Mouse (Mus musculus) olfactory bulb, adult 2 months (tissue): ENCODE results near the gene Hist2h3c2. TPM values are rescaled to one million over a fixed set of nuclear protein-coding genes. Genes with fewer than 3 reads are reported as not detected.

ENCODE experiments used
- H3K27ac ChIP-seq: fragments of 200-500 bp; 2 replicates; pipeline ENCODE4 v1.5.1; 2012; ENCODE audit warnings: low read depth, low read length; ENCODE audit not compliant: insufficient read depth
- H3K4me1 ChIP-seq: fragments of 200-500 bp; 2 replicates; pipeline ENCODE4 v1.6.1; 2012; ENCODE audit warnings: low read length; ENCODE audit not compliant: control insufficient read depth, insufficient read depth
- H3K4me3 ChIP-seq: fragments of 200-500 bp; 2 replicates; pipeline ENCODE4 v1.5.1; 2012; ENCODE audit warnings: mild to moderate bottlenecking, low read depth, low read length, moderate library complexity; ENCODE audit not compliant: insufficient read depth
- CTCF ChIP-seq: fragments of 200-500 bp; IDR thresholded peaks from 2 replicates; pipeline ENCODE4 v1.5.1; 2012; ENCODE audit warnings: low read depth, mild to moderate bottlenecking, low read length, moderate library complexity; ENCODE audit not compliant: insufficient read depth
- POLR2A ChIP-seq: fragments of 200-500 bp; IDR thresholded peaks from 2 replicates; pipeline ENCODE4 v1.6.1; 2012; ENCODE audit warnings: mild to moderate bottlenecking, low read depth, low read length, moderate library complexity; ENCODE audit not compliant: insufficient read depth
- WGBS: fragments of 180-500 bp; shearing (Covaris S2); methylation state at CpG from one replicate; pipeline ENCODE4 v1.1.7; 2018; 5-methylcytosine and 5-hydroxymethylcytosine counted together
- polyA plus RNA-seq: library from polyadenylated mRNA; stranded (reverse); fragments of >200 nt; gene quantifications from 2 replicates; pipeline ENCODE4 v1.2.4, GENCODE M21; 2012; ENCODE audit warnings: low replicate concordance; ENCODE audit not compliant: missing spikeins, insufficient read depth, insufficient read length

Hist2h3c2 gene
- polyA plus RNA-seq, 1 experiment = not detected

- Histone ChIP-seq H3K4me3 (peak within 1 kb of the TSS; percentile 86), H3K27ac (peak within 1 kb of the TSS; percentile 97), H3K4me1 (peaks cover 7% of the 10 kb centered on the region)
- WGBS = under 1% methylated on average over 40 of the region's 40 CpGs
- TF ChIP-seq POLR2A = peak; percentile 96
- TF ChIP-seq CTCF = no peak
These were observed 24.1 kb upstream of the Hist2h3c2 start, which contains the start of gene Hist2h4 for GRCm38 (mm10) chr3:96262979-96263550. Hist2h4 (minus strand) TSS chr3:96263311.

DNA sequence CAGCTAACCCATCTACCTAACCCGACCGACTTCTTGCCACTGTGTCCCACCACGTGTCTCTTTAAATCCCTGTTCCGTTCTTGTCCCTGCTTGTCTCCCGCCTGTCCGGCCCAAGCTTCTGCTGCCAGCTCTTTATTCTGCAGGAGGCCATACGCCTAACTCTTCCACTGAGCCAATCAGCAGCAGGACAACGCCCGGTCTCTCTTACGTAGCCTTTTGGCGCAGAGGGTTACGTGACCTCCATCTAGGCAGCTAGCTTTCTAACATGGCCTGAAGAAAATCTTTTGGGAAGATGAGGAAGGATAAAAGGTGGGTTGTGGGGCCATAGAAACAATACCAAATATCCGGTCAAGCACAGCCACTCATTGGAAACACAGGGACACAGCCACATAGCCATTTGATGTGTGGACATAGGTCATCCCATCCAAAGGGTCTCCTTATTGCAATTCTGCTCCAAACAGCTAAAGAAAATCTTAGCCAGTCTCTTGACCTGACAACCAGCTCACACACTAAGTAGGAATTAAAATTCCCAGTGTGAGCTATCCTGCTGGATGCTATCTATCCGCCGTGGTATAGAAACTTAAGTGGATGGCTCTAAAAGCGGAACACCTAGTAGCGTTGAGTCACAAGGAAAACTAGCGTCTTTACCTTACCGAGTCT is 23.4 kb upstream of the Hist2h3c2 start:
- H3K4me3 ChIP-seq = peak overlapping the region; percentile 86
- under 1% methylated on average over 19 of the region's 19 CpGs for WGBS
- TF ChIP-seq POLR2A (no peak), CTCF (no peak)
- peak overlapping the region; percentile 97 for H3K27ac ChIP-seq
- H3K4me1 ChIP-seq = peaks cover 7% of the 10 kb centered on the region

- Histone ChIP-seq H3K27ac (peak overlapping the region; percentile 97), H3K4me1 (peaks cover 7% of the 10 kb centered on the region), H3K4me3 (no peak overlapping the region)
- WGBS = 33% methylated on average over 3 of the region's 3 CpGs
- no peak for TF ChIP-seq POLR2A
- no peak for TF ChIP-seq CTCF
These were observed 22.7 kb upstream of the Hist2h3c2 start for GRCm38 (mm10) chr3:96261623-96262022.

DNA sequence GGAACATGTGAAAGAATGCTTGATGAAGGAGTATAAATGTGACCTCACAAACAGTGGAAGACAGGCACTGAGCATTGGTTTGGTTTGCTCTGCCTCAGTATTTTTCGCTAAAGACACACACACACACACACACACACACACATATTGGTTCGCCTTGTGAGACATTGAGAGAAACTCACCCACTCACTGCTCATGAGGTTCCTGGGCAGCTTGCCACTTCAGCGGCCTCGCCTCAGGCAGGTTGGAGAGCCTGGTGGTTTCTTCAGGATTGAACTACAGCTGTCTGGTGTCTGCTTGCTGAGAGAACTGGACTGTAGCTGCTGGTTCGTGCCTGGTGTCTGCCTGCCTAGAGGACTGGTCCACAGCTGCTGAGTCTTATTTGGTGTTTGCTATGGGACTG is 21.3 kb upstream of the Hist2h3c2 start:
- no peak overlapping the region for H3K4me3 ChIP-seq
- H3K4me1 ChIP-seq = peaks cover 7% of the 10 kb centered on the region
- no peak overlapping the region for H3K27ac ChIP-seq
- no peak for TF ChIP-seq CTCF
- TF ChIP-seq POLR2A = no peak
- WGBS = 88% methylated on average over 5 of the region's 5 CpGs

- WGBS = 90% methylated on average over 3 of the region's 3 CpGs
- peaks cover 4% of the 10 kb centered on the region; the same call in 1 of the 2 replicates for H3K4me1 ChIP-seq
- TF ChIP-seq POLR2A = no peak
- no peak for TF ChIP-seq CTCF
- H3K27ac ChIP-seq = no peak overlapping the region
- H3K4me3 ChIP-seq = no peak overlapping the region
These were observed 18.3 kb upstream of the Hist2h3c2 start for GRCm38 (mm10) chr3:96257190-96257589.

DNA sequence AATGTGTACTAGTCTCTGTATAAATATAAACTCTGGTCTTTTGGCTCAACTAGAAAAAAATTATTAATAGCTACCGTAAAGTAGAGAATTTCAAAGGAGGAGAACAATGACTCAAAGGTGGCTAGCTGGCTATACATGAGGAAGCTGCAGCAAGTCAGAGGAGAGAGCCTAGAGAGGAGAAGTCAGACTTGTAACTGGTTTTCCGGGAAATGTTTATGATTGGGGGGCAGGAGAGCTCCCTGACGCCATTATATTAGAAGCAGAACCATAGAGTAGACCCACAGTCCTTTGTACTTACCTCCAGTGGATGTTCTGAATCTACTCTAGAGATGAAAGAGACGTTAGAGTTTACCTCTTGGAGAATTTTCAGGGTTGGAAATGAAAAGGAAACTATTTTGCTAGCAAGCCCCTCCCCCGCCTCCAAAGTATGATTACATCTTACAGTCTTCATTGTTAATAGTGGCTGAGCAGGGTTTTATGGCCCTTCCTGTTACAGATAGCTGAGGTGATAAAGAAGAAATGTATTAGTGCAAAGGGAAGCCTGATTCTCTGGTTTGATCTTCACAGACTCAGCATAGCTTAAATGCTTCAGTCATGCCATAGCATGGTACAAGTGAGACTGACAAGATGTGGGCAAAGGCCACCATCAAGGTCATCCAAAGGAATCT is 17.1 kb upstream of the Hist2h3c2 start:
- Histone ChIP-seq H3K4me1 (peaks cover 2% of the 10 kb centered on the region; the same call in 1 of the 2 replicates), H3K27ac (no peak overlapping the region), H3K4me3 (no peak overlapping the region)
- no peak for TF ChIP-seq POLR2A
- no peak for TF ChIP-seq CTCF
- WGBS = 88% methylated on average over 5 of the region's 5 CpGs

GRCm38 (mm10) chr3:96254683-96255355 is 15.9 kb upstream of the Hist2h3c2 start:
- no peak overlapping the region for H3K4me3 ChIP-seq
- H3K27ac ChIP-seq = no peak overlapping the region
- WGBS = 60% methylated on average over 10 of the region's 10 CpGs
- TF ChIP-seq POLR2A = no peak
- peaks cover 2% of the 10 kb centered on the region; the same call in 1 of the 2 replicates for H3K4me1 ChIP-seq

DNA sequence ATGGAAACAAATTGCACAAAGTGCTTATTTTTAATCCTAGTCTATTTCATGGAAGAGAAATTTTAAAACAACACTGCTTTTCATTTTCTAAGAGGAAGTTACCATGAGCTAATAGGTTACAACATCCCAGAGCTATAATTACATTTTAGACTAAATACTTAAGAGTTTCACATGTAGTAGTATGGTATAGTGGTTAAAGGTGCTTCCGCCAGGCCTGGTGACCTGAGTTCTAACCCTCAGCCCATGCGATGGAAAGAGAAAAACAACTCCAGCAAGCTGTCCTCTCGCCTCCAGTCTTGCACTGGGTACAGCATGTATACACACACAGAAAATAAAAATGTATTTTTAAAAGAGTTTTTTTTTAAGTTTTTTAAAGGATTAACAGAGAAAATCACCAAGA is 12.9 kb upstream of the Hist2h3c2 start:
- Histone ChIP-seq H3K4me3 (no peak overlapping the region), H3K4me1 (no peaks in the 10 kb centered on the region), H3K27ac (no peak overlapping the region)
- TF ChIP-seq POLR2A = no peak
- no peak for TF ChIP-seq CTCF
- WGBS = 93% methylated on average over 3 of the region's 3 CpGs

DNA sequence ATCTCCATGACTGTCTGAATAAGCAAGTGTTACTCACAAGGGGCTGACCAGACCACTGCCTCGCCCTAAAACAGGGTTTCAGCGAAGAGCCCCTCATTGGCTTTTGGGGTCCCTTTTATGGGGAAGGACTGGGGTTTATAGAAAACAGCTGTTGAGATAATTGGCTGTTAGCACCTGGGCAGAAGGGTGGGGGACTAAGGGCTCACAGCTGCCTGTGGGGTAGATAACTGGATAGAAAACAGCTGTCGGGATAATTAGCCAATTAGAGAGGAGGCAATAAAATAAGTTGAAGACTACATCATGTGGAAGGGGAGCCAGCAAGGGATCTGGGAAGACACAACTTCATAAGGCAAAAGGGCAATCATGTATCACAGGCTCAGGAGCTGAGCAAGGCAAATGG is 12.0 kb upstream of the Hist2h3c2 start:
- Histone ChIP-seq H3K4me1 (no peaks in the 10 kb centered on the region), H3K27ac (no peak overlapping the region), H3K4me3 (no peak overlapping the region)
- WGBS = 77% methylated on average over 3 of the region's 3 CpGs
- no peak for TF ChIP-seq CTCF
- TF ChIP-seq POLR2A = no peak
